In the genomic region with DNA sequence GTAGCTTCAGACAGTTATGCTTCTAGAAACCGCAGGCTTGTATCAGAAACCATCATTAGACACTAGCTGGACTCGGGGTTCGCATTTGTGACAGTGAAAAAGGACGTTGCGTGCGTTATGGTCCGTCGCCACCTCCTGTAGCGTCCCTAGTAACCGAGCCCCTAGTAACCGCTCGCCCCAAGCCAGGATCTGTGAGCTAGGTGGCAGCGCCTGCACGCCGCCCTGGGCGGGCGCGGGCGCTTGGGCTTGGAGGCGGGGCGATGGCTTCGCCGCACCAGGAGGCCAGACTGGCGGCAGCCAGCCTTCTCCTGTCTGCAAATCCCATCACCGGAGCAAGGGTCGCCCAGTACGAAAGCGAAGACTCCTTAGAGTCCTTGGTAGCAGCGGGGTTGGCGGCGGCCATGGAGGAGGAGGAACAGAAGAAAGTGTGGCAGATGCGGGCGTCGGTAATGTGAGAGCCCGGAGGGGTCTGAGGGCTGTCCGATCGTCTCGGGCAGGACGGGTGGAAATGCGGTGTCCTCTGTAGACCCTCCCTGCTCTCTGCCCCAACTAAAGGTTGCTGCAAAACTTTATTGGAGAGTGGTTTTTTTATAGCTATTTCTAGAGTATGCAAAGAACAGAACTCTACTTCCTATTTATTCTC, we compare ENCODE assay signal across 8 mouse cellular contexts. TPM values are rescaled to one million over a fixed set of nuclear protein-coding genes. Genes with fewer than 3 reads are reported as not detected.
DNase-seq lines count a peak whose midpoint lies in the region; ATAC-seq and TF ChIP-seq lines count a peak whose summit lies in the region.

No protein-coding gene starts in this region.

- peak overlapping the region; percentile 90 for H3K4me2 ChIP-seq in hindbrain, embryonic 16.5 days (ENCODE audit: low read length)

- peak overlapping the region; percentile 64 for H3K4me3 ChIP-seq in hindbrain, embryonic 16.5 days (ENCODE audit: low read length)
- H3K4me3 ChIP-seq in left cerebral cortex, adult 2 months = peak overlapping the region; percentile 82
- H3K4me3 ChIP-seq in macrophage (ENCODE audit: inconsistent target) = peak overlapping the region; percentile 63

- DNase-seq in WW6 (ENCODE audit: low read depth, low spot score) = peak; percentile 90
- DNase-seq in cerebellum, postnatal 36 days = peak; percentile 82
- DNase-seq in gastrocnemius, adult 18-20 months (ENCODE audit: low spot score) = peak; percentile 72
- DNase-seq in left cerebral cortex, adult 2 months (ENCODE audit: extremely low spot score in 1 of 2, low spot score in 2 of 2) = peak; percentile 74 to 79
- peak; percentile 81 for DNase-seq in retina, postnatal 7 days (ENCODE audit: low read depth, low spot score)
- DNase-seq in urinary bladder, adult 18-20 months (ENCODE audit: low spot score in 2 of 2) = peak; percentile 70 to 81

- H3K79me2 ChIP-seq in macrophage (ENCODE audit: inconsistent target) = no peaks in the 10 kb centered on the region

- H3K4me1 ChIP-seq in hindbrain, embryonic 16.5 days (ENCODE audit: control insufficient read depth, insufficient read depth, low read depth, low read length) = no peaks in the 10 kb centered on the region; the same call in 1 of the 2 replicates

- H3K36me3 ChIP-seq in hindbrain, embryonic 16.5 days (ENCODE audit: control insufficient read depth, insufficient read depth, low read length) = peaks cover 17% of the 10 kb centered on the region
- H3K36me3 ChIP-seq in macrophage (ENCODE audit: inconsistent target) = peaks cover 13% of the 10 kb centered on the region

- TF ChIP-seq CTCF in left cerebral cortex, adult 2 months (IDR thresholded peaks at IDR 0.05) = peak; percentile 4; the same call in 1 of the 2 replicates

- peak overlapping the region; percentile 86 for H3K9ac ChIP-seq in hindbrain, embryonic 16.5 days (ENCODE audit: low read depth, low read length)

- peak overlapping the region; percentile 97 for H3K27ac ChIP-seq in hindbrain, embryonic 16.5 days (ENCODE audit: low read depth, low read length)
- peak overlapping the region; percentile 86 for H3K27ac ChIP-seq in left cerebral cortex, adult 2 months
- peak overlapping the region; percentile 57 for H3K27ac ChIP-seq in macrophage

- 0% methylated on average over 40 of the region's 40 CpGs for WGBS in hindbrain, embryonic 16.5 days
- WGBS in macrophage (ENCODE audit: missing documents) = under 1% methylated on average over 35 of the region's 40 CpGs

- intact Hi-C loops in left cerebral cortex, adult 2 months (cut with DNase I) = loop anchor here (2.0 to 10.0 kb wide), 3 partner anchors 58 to 876 kb away; a partner anchor contains a TSS

- H3K27me3 ChIP-seq in hindbrain, embryonic 16.5 days (replicated peaks; ENCODE audit: control insufficient read depth, insufficient read depth, low read length) = no peaks in the 10 kb centered on the region

- peak; percentile 95 for ATAC-seq in hindbrain, embryonic 16.5 days

- no peaks in the 10 kb centered on the region for H3K9me3 ChIP-seq in hindbrain, embryonic 16.5 days (ENCODE audit: control insufficient read depth, low read length)

RNA-seq across cellular contexts. Expression of a gene that starts 1.0 kb away (rescaled TPM):
- 1 to 10 TPM; 4.2 to 5.1 TPM for total RNA-seq in gastrocnemius, adult 18-20 months (2021)
- 4.6 and 5.7 TPM in 2 replicates for polyA plus RNA-seq in hindbrain, embryonic 16.5 days (2015; fragmentation: Nextera tagmentation; extraction: Ambion mirVana)
- total RNA-seq in left cerebral cortex, adult 2 months (2021) = 1 to 10 TPM; 4.9 to 5.0 TPM
- total RNA-seq in macrophage (2018; cell fraction: chromatin; rRNA removed) = 10 to 100 TPM in 2 of 26 experiments, 1 to 10 TPM in 22, not detected in 2; 1.1 to 12.7 (median 7.3) TPM
- 1 to 10 TPM in 24 of 26 experiments, under 1 TPM in 2; 0.67 to 2.3 (median 1.5) TPM for total RNA-seq in macrophage (2018; cell fraction: cytosol; rRNA removed)
- 1 to 10 TPM in 23 of 26 experiments, under 1 TPM in 2, not detected in 1; 0.64 to 9.8 (median 3.6) TPM for total RNA-seq in macrophage (2018; cell fraction: nucleus; rRNA removed)
- polyA plus RNA-seq in macrophage (2018) = 1.5 to 1.7 TPM (median 1.7 TPM) in 3 replicates

RNA-seq across cellular contexts. Expression of a gene that starts 18.0 kb away (rescaled TPM):
- total RNA-seq in gastrocnemius, adult 18-20 months (2021) = 100 to 1,000 TPM; 104 to 105 TPM
- polyA plus RNA-seq in hindbrain, embryonic 16.5 days (2015; fragmentation: Nextera tagmentation; extraction: Ambion mirVana) = 263 and 273 TPM in 2 replicates
- total RNA-seq in left cerebral cortex, adult 2 months (2021) = 100 to 1,000 TPM in 1 of 2 experiments, 10 to 100 TPM in 1; 97.1 to 104 TPM
- total RNA-seq in macrophage (2018; cell fraction: chromatin; rRNA removed) = 100 to 1,000 TPM in 19 of 26 experiments, 10 to 100 TPM in 7; 57.6 to 148 (median 120) TPM
- total RNA-seq in macrophage (2018; cell fraction: cytosol; rRNA removed) = 100 to 1,000 TPM in 24 of 26 experiments, 10 to 100 TPM in 2; 95.9 to 136 (median 113) TPM
- 100 to 1,000 TPM in 12 of 26 experiments, 10 to 100 TPM in 14; 55.7 to 148 (median 99.4) TPM for total RNA-seq in macrophage (2018; cell fraction: nucleus; rRNA removed)
- polyA plus RNA-seq in macrophage (2018) = 114 to 180 TPM (median 117 TPM) in 3 replicates

RNA-seq across cellular contexts. Expression of a gene that starts 26.1 kb away (rescaled TPM):
- 100 to 1,000 TPM in 1 of 2 experiments, 10 to 100 TPM in 1; 93.4 to 109 TPM for total RNA-seq in gastrocnemius, adult 18-20 months (2021)
- 236 and 237 TPM in 2 replicates for polyA plus RNA-seq in hindbrain, embryonic 16.5 days (2015; fragmentation: Nextera tagmentation; extraction: Ambion mirVana)
- 10 to 100 TPM; 36.7 to 47.7 TPM for total RNA-seq in left cerebral cortex, adult 2 months (2021)
- 10 to 100 TPM in 2 of 26 experiments, 1 to 10 TPM in 24; 1.1 to 11.2 (median 6.1) TPM for total RNA-seq in macrophage (2018; cell fraction: chromatin; rRNA removed)
- 10 to 100 TPM; 40.8 to 77.3 (median 56.0) TPM for total RNA-seq in macrophage (2018; cell fraction: cytosol; rRNA removed)
- total RNA-seq in macrophage (2018; cell fraction: nucleus; rRNA removed) = 10 to 100 TPM in 6 of 26 experiments, 1 to 10 TPM in 20; 4.0 to 14.1 (median 7.8) TPM
- polyA plus RNA-seq in macrophage (2018) = 49.4 to 75.0 TPM (median 67.8 TPM) in 3 replicates

RNA-seq across cellular contexts. Expression of a gene that starts 26.4 kb away (rescaled TPM):
- 1 to 10 TPM; 1.7 to 2.3 TPM for total RNA-seq in gastrocnemius, adult 18-20 months (2021)
- polyA plus RNA-seq in hindbrain, embryonic 16.5 days (2015; fragmentation: Nextera tagmentation; extraction: Ambion mirVana) = 5.4 TPM in 2 replicates
- total RNA-seq in left cerebral cortex, adult 2 months (2021) = 10 to 100 TPM in 1 of 2 experiments, 1 to 10 TPM in 1; 9.5 to 14.7 TPM
- 10 to 100 TPM in 25 of 26 experiments, 1 to 10 TPM in 1; 2.4 to 88.7 (median 35.0) TPM for total RNA-seq in macrophage (2018; cell fraction: chromatin; rRNA removed)
- total RNA-seq in macrophage (2018; cell fraction: cytosol; rRNA removed) = 10 to 100 TPM; 19.1 to 67.7 (median 35.9) TPM
- 100 to 1,000 TPM in 4 of 26 experiments, 10 to 100 TPM in 22; 27.3 to 164 (median 74.3) TPM for total RNA-seq in macrophage (2018; cell fraction: nucleus; rRNA removed)
- polyA plus RNA-seq in macrophage (2018) = 31.7 to 42.4 TPM (median 33.8 TPM) in 3 replicates

RNA-seq across cellular contexts. Expression of a gene that starts 36.5 kb away (rescaled TPM):
- total RNA-seq in gastrocnemius, adult 18-20 months (2021) = 10 to 100 TPM; 21.1 to 25.0 TPM
- 7.8 and 9.7 TPM in 2 replicates for polyA plus RNA-seq in hindbrain, embryonic 16.5 days (2015; fragmentation: Nextera tagmentation; extraction: Ambion mirVana)
- 10 to 100 TPM; 70.0 to 75.6 TPM for total RNA-seq in left cerebral cortex, adult 2 months (2021)
- 10 to 100 TPM in 14 of 26 experiments, 1 to 10 TPM in 12; 3.5 to 50.9 (median 12.9) TPM for total RNA-seq in macrophage (2018; cell fraction: chromatin; rRNA removed)
- total RNA-seq in macrophage (2018; cell fraction: cytosol; rRNA removed) = 10 to 100 TPM in 14 of 26 experiments, 1 to 10 TPM in 12; 4.8 to 21.7 (median 10.6) TPM
- total RNA-seq in macrophage (2018; cell fraction: nucleus; rRNA removed) = 10 to 100 TPM in 17 of 26 experiments, 1 to 10 TPM in 9; 6.9 to 37.6 (median 11.9) TPM
- polyA plus RNA-seq in macrophage (2018) = 5.8 to 35.6 TPM (median 21.9 TPM) in 3 replicates

Comparison
In these comparisons a context has a peak if more than half of its experiments do, and no peak if none do; other contexts are left out.
1. Peak in every context shown above with its lines: DNase-seq, ATAC-seq, H3K4me3 ChIP-seq and H3K27ac ChIP-seq.